Mouse (Mus musculus) frontal cortex, postnatal 25 days (tissue): ENCODE data around the gene Rbpms2.

ENCODE experiments used
- DNase-seq, 2 experiments: peaks; one replicate each; pipeline ENCODE4 v3.0.0; 2022; ENCODE audit warnings: low spot score in 2 of 2

The Rbpms2 gene

GRCm38 (mm10) chr9:65696337-65696736 lies 66.9 kb downstream of the Rbpms2 start:
- DNase-seq: no peak

GRCm38 (mm10) chr9:65697356-65697755 lies 67.9 kb downstream of the Rbpms2 start:
- DNase-seq: no peak

- no peak for DNase-seq
These were observed 68.5 kb downstream of the Rbpms2 start for GRCm38 (mm10) chr9:65697992-65698391.

- DNase-seq: no peak
These were observed 71.1 kb downstream of the Rbpms2 start for GRCm38 (mm10) chr9:65700504-65700903.

- DNase-seq: no peak
These were observed 72.8 kb downstream of the Rbpms2 start for GRCm38 (mm10) chr9:65702286-65702685.

GRCm38 (mm10) chr9:65703241-65703640 lies 73.8 kb downstream of the Rbpms2 start:
- no peak for DNase-seq

GRCm38 (mm10) chr9:65703926-65704595 lies 74.6 kb downstream of the Rbpms2 start:
- no peak for DNase-seq
